ENCODE assay signal across 9 mouse cellular contexts in genomic region chr5:148239067-148239466, GRCm38 (mm10).
DNase-seq lines count a peak whose midpoint lies in the region; ATAC-seq and TF ChIP-seq lines count a peak whose summit lies in the region.
"Had no signal": no experiment of that assay in that cellular context is flagged by ENCODE, and none has a peak within 500 bp of the region (broad histone marks: within the 10 kb centered on the region; RNA-seq: fewer than 3 reads in every experiment).

No protein-coding gene starts in this region.

- H3K27ac ChIP-seq in liver, adult 2 months (replicated peaks; ENCODE audit: insufficient read depth, low read depth, low read length) = no peak overlapping the region
- H3K27ac ChIP-seq: heart, embryonic 15.5 days had no signal

- TF ChIP-seq POLR2A in liver, adult 2 months (IDR thresholded peaks at IDR 0.05; ENCODE audit: extremely low read depth, insufficient read depth, low read length) = no peak

- H3K36me3 ChIP-seq in liver, adult 2 months (ENCODE audit: control insufficient read depth, insufficient read depth, low read length) = no peaks in the 10 kb centered on the region
- H3K36me3 ChIP-seq: heart, embryonic 15.5 days had no signal

- intact Hi-C loops in left cerebral cortex, postnatal 36 days (cut with DNase I) = loop anchor here (1.0 kb wide), 1 partner anchor 282 kb away; the partner anchor contains the start of gene Mtus2

- H3K79me2 ChIP-seq in liver, adult 2 months (ENCODE audit: control insufficient read depth, insufficient read depth, low read length) = no peaks in the 10 kb centered on the region

- H3K9ac ChIP-seq in liver, adult 2 months (ENCODE audit: low read depth, low read length) = no peak overlapping the region
- H3K9ac ChIP-seq: heart, embryonic 15.5 days had no signal

- peak; percentile 37; the same call in 1 of the 2 replicates for TF ChIP-seq CTCF in liver, adult 2 months (IDR thresholded peaks at IDR 0.05; ENCODE audit: low read depth, low read length)

- peak; percentile 17 for DNase-seq in adrenal gland, postnatal 14 days
- DNase-seq in adrenal gland, adult 18-20 months (ENCODE audit: low spot score in 2 of 2) = no peak
- DNase-seq in liver, adult 2 months (ENCODE audit: extremely low read depth, low read depth, low spot score) = peak; percentile 7
- DNase-seq in liver = no peak
- peak; percentile 2 for DNase-seq in fibroblast of lung, adult 2 months (ENCODE audit: low read depth)
- DNase-seq in mesoderm, embryonic 11.5 days (ENCODE audit: low read depth, low spot score) = peak; percentile 71
- no peak for DNase-seq in left cerebral cortex, postnatal 36 days (ENCODE audit: low spot score in 2 of 2)

- ATAC-seq in inflammation-experienced regulatory T-cells, adult 6 months = no peak

- H3K4me3 ChIP-seq in liver, adult 2 months (ENCODE audit: insufficient read depth, low read depth, low read length) = no peak overlapping the region
- H3K4me3 ChIP-seq: heart, embryonic 15.5 days had no signal

- no peaks in the 10 kb centered on the region for H3K27me3 ChIP-seq in liver, adult 2 months (ENCODE audit: control insufficient read depth, insufficient read depth, low read length)
- H3K27me3 ChIP-seq: heart, embryonic 15.5 days had no signal

- no peaks in the 10 kb centered on the region for H3K4me1 ChIP-seq in liver, adult 2 months (ENCODE audit: control insufficient read depth, insufficient read depth, low read length)
- H3K4me1 ChIP-seq: heart, embryonic 15.5 days had no signal

Comparison
In these comparisons a context has a peak if more than half of its experiments do, and no peak if none do; other contexts are left out.
1. DNase-seq: peak in adrenal gland, postnatal 14 days (single experiment), liver, adult 2 months (single experiment), fibroblast of lung, adult 2 months (single experiment) and mesoderm, embryonic 11.5 days (single experiment); none in adrenal gland, adult 18-20 months (0 of 2), liver (single experiment) and left cerebral cortex, postnatal 36 days (0 of 2).